10 mouse cellular contexts compared by ENCODE assay signal in genomic region chr12:100268011-100268410, GRCm38 (mm10).
A peak's percentile ranks its signal among the peaks of the same experiment; 100 is the strongest.
DNase-seq lines count a peak whose midpoint lies in the region; ATAC-seq and TF ChIP-seq lines count a peak whose summit lies in the region.
"Had no signal": no experiment of that assay in that cellular context is flagged by ENCODE, and none has a peak within 500 bp of the region (broad histone marks: within the 10 kb centered on the region; RNA-seq: fewer than 3 reads in every experiment).

No protein-coding gene starts in this region.

- TF ChIP-seq CTCF in CH12.LX (conservative IDR thresholded peaks at IDR 0.05 in 1 of 2, IDR thresholded peaks at IDR 0.05 in 1 of 2; ENCODE audit: low read depth in 2 of 2, low read length in 2 of 2) = no peak

- H3K79me2 ChIP-seq in CH12.LX (replicated peaks; ENCODE audit: control insufficient read depth, extremely low read depth, insufficient read depth, poor library complexity, severe bottlenecking) = no peaks in the 10 kb centered on the region

- peak; percentile 16; the same call in 1 of the 2 replicates for ATAC-seq in intestine, embryonic 15.5 days
- no peak for ATAC-seq in intestine, embryonic 16.5 days
- peak; percentile 78 for ATAC-seq in granulocyte monocyte progenitor cell, adult 5-6 weeks (replicated peaks; ENCODE audit: poor library complexity, severe bottlenecking)
- ATAC-seq in megakaryocyte-erythroid progenitor cell, adult 5-6 weeks (replicated peaks; ENCODE audit: low FRiP score, low TSS enrichment, poor library complexity, severe bottlenecking) = peak; percentile 66

- no peak overlapping the region for H3K27ac ChIP-seq in intestine, embryonic 15.5 days
- no peak overlapping the region for H3K27ac ChIP-seq in intestine, embryonic 16.5 days (ENCODE audit: low read length)
- no peak overlapping the region for H3K27ac ChIP-seq in CH12.LX (ENCODE audit: insufficient read depth, low read depth)
- H3K27ac ChIP-seq: embryonic facial prominence, embryonic 13.5 days had no signal

- H3K9ac ChIP-seq in intestine, embryonic 15.5 days = no peak overlapping the region
- H3K9ac ChIP-seq in intestine, embryonic 16.5 days (ENCODE audit: low read depth, low read length) = no peak overlapping the region
- H3K9ac ChIP-seq in CH12.LX (ENCODE audit: insufficient read depth, low read depth) = no peak overlapping the region
- H3K9ac ChIP-seq: embryonic facial prominence, embryonic 13.5 days had no signal

- no peaks in the 10 kb centered on the region for H3K9me3 ChIP-seq in intestine, embryonic 15.5 days
- H3K9me3 ChIP-seq in intestine, embryonic 16.5 days (ENCODE audit: control insufficient read depth, low read length) = no peaks in the 10 kb centered on the region
- H3K9me3 ChIP-seq in CH12.LX (replicated peaks; ENCODE audit: low read length) = no peaks in the 10 kb centered on the region
- H3K9me3 ChIP-seq: embryonic facial prominence, embryonic 13.5 days; megakaryocyte, embryonic 14.5 days had no signal

- 4% methylated on average over 6 of the region's 6 CpGs for WGBS in intestine, embryonic 15.5 days
- WGBS in intestine, embryonic 16.5 days = 6% methylated on average over 6 of the region's 6 CpGs

- H3K4me1 ChIP-seq in intestine, embryonic 15.5 days (replicated peaks) = 0 out of 2 replicates have a peak, but pooled peaks cover 2% of the 10 kb centered on the region
- H3K4me1 ChIP-seq in intestine, embryonic 16.5 days (ENCODE audit: control insufficient read depth, insufficient read depth, low read length) = no peaks in the 10 kb centered on the region
- peaks cover under 1 to 8% of the 10 kb centered on the region in 2 experiments; a peak in 1 of 4 replicates for H3K4me1 ChIP-seq in CH12.LX (ENCODE audit: control insufficient read depth in 1 of 2, insufficient read depth in 2 of 2)
- H3K4me1 ChIP-seq: embryonic facial prominence, embryonic 13.5 days had no signal

- no peak for TF ChIP-seq POLR2A in CH12.LX (IDR thresholded peaks at IDR 0.05; ENCODE audit: low read depth, low read length)

- H3K4me2 ChIP-seq in intestine, embryonic 15.5 days (replicated peaks) = no peak overlapping the region
- H3K4me2 ChIP-seq in intestine, embryonic 16.5 days (ENCODE audit: low read depth, low read length) = no peak overlapping the region
- no peak overlapping the region for H3K4me2 ChIP-seq in CH12.LX (ENCODE audit: insufficient read depth, low read depth, poor library complexity, severe bottlenecking)
- H3K4me2 ChIP-seq: embryonic facial prominence, embryonic 13.5 days had no signal

- H3K4me3 ChIP-seq in intestine, embryonic 15.5 days (replicated peaks) = no peak overlapping the region
- no peak overlapping the region for H3K4me3 ChIP-seq in intestine, embryonic 16.5 days (ENCODE audit: low read length)
- H3K4me3 ChIP-seq in CH12.LX (replicated peaks in 1 of 3; ENCODE audit: low read depth in 2 of 3, low read length in 2 of 3, poor library complexity in 1 of 3) = no peak overlapping the region
- H3K4me3 ChIP-seq: embryonic facial prominence, embryonic 13.5 days; megakaryocyte, embryonic 14.5 days had no signal

- TF ChIP-seq RAD21 in CH12.LX (IDR thresholded peaks at IDR 0.05; ENCODE audit: low read depth, low read length) = no peak

- no peaks in the 10 kb centered on the region for H3K27me3 ChIP-seq in intestine, embryonic 15.5 days (replicated peaks)
- H3K27me3 ChIP-seq in intestine, embryonic 16.5 days (replicated peaks; ENCODE audit: control insufficient read depth, insufficient read depth, low read length) = no peaks in the 10 kb centered on the region
- peaks cover 39% of the 10 kb centered on the region for H3K27me3 ChIP-seq in CH12.LX (replicated peaks)

- in situ Hi-C loops in CH12.LX (cut with MboI; ENCODE audit: low pct_ligation_motif_present, low pct_unique_long_range_greater_than_20kb, low sequenced_read_pairs) = no loop called here

- peak; percentile 81 for DNase-seq in CH12.LX (ENCODE audit: extremely low read depth)
- DNase-seq in adipocyte (ENCODE audit: low spot score) = peak; percentile 62
- DNase-seq in frontal cortex, postnatal 36 days (ENCODE audit: low spot score in 2 of 2) = no peak
- no peak for DNase-seq in layer of hippocampus, adult 9-10 months (ENCODE audit: low spot score)

- TF ChIP-seq EP300 in CH12.LX (IDR thresholded peaks at IDR 0.05; ENCODE audit: low read length) = peak; percentile 32; the same call in 1 of the 2 replicates

- dilution Hi-C loops in CH12.LX (cut with MboI; ENCODE audit: extremely low pct_ligation_motif_present, extremely low pct_unique_long_range_greater_than_20kb, low sequenced_read_pairs) = no loop called here

- no peaks in the 10 kb centered on the region for H3K36me3 ChIP-seq in intestine, embryonic 15.5 days
- no peaks in the 10 kb centered on the region for H3K36me3 ChIP-seq in intestine, embryonic 16.5 days (ENCODE audit: control insufficient read depth, insufficient read depth, low read length)
- no peaks in the 10 kb centered on the region for H3K36me3 ChIP-seq in CH12.LX (replicated peaks in 1 of 2; ENCODE audit: control insufficient read depth in 1 of 2, insufficient read depth in 1 of 2, low read length in 1 of 2)
- H3K36me3 ChIP-seq: embryonic facial prominence, embryonic 13.5 days had no signal

TF ChIP-seq in CH12.LX, 34 proteins besides CTCF, POLR2A, EP300 and RAD21:
- TF ChIP-seq ETS1 (conservative IDR thresholded peaks at IDR 0.05; ENCODE audit: low read depth, low read length) = peak; percentile 50
- TF ChIP-seq MXI1 (IDR thresholded peaks at IDR 0.05; ENCODE audit: low read depth, low read length) = peak; percentile 54; the same call in 1 of the 2 replicates
- peak; percentile 98 for TF ChIP-seq SIN3A (IDR thresholded peaks at IDR 0.05; ENCODE audit: low read length)
- no peak for TF ChIP-seq IRF4 (IDR thresholded peaks at IDR 0.05; ENCODE audit: low read depth, low read length)
- no peak for TF ChIP-seq BHLHE40 (IDR thresholded peaks at IDR 0.05; ENCODE audit: low read depth, low read length)
- no peak for TF ChIP-seq HCFC1 (IDR thresholded peaks at IDR 0.05; ENCODE audit: low read depth, low read length)
- no peak for TF ChIP-seq JUN (IDR thresholded peaks at IDR 0.05; ENCODE audit: insufficient read depth, low read depth, low read length)
- TF ChIP-seq GABPA (IDR thresholded peaks at IDR 0.05; ENCODE audit: insufficient replicate concordance, low read depth, low read length) = no peak
- peak; percentile 82 for TF ChIP-seq KAT2A (IDR thresholded peaks at IDR 0.05; ENCODE audit: insufficient replicate concordance, low read length)

Comparison
In these comparisons a context has a peak if more than half of its experiments do, and no peak if none do; other contexts are left out.
1. DNase-seq: peak in CH12.LX (single experiment) and adipocyte (single experiment); none in frontal cortex, postnatal 36 days (0 of 2) and layer of hippocampus, adult 9-10 months (single experiment).